Mouse (Mus musculus): ENCODE results near the gene Snrpa. TPM values are rescaled to one million over a fixed set of nuclear protein-coding genes. Genes with fewer than 3 reads are reported as not detected.

Snrpa gene
- polyA plus RNA-seq, 1 experiment from 2014 or later, result 204 TPM

GRCm38 (mm10) chr7:27174896-27175295, 21.2 kb downstream of the Snrpa start:
- H3K36me3 ChIP-seq (replicated peaks), result peaks cover 10% of the 10 kb centered on the region; the same call in 1 of the 2 replicates
- H3K4me1 ChIP-seq, result peaks cover 17% of the 10 kb centered on the region
- H3K27ac ChIP-seq, result no peak overlapping the region
- no peak overlapping the region for H3K4me2 ChIP-seq
- no peak overlapping the region for H3K9ac ChIP-seq
- H3K4me3 ChIP-seq, result no peak overlapping the region
- no peak for ATAC-seq (replicated peaks)
- H3K27me3 ChIP-seq (replicated peaks), result no peaks in the 10 kb centered on the region
- no peaks in the 10 kb centered on the region for H3K9me3 ChIP-seq
- 96% methylated on average over 7 of the region's 7 CpGs for WGBS

GRCm38 (mm10) chr7:27174496-27174895, 21.6 kb downstream of the Snrpa start:
- H3K9me3 ChIP-seq, result no peaks in the 10 kb centered on the region
- no peak overlapping the region for H3K4me2 ChIP-seq
- peaks cover 10% of the 10 kb centered on the region; the same call in 1 of the 2 replicates for H3K36me3 ChIP-seq (replicated peaks)
- H3K27ac ChIP-seq, result no peak overlapping the region
- H3K4me3 ChIP-seq, result no peak overlapping the region
- peaks cover 13% of the 10 kb centered on the region for H3K4me1 ChIP-seq
- no peaks in the 10 kb centered on the region for H3K27me3 ChIP-seq (replicated peaks)
- no peak for ATAC-seq (replicated peaks)
- WGBS, result 92% methylated on average over 15 of the region's 15 CpGs
- H3K9ac ChIP-seq, result no peak overlapping the region

DNA sequence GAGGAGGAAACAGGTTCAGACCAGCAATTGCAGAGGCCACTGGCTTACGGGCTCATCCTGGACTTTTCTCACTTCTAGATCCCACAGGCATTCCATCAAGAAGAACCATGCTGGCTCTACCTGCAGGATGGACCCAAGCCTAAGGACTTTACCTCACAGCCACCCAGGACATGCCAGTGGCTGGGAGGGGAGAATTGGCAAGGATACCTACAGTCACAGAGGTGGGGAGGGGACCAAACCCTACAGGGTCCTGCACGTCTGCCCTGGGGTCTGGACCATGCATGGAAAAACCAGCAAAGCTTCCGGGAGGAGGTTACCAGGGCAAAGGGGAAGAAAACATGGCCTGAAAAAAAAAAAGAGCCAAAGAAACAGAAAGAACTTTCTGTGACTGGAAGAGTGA, 25.1 kb downstream of the Snrpa start:
- Histone ChIP-seq H3K9ac (no peak overlapping the region), H3K4me2 (no peak overlapping the region), H3K4me3 (no peak overlapping the region), H3K9me3 (no peaks in the 10 kb centered on the region), H3K4me1 (peaks cover 10% of the 10 kb centered on the region), H3K27me3 (replicated peaks) (no peaks in the 10 kb centered on the region), H3K27ac (no peak overlapping the region), H3K36me3 (replicated peaks) (peaks cover 10% of the 10 kb centered on the region; the same call in 1 of the 2 replicates)
- ATAC-seq (replicated peaks), result no peak
- WGBS, result 85% methylated on average over 3 of the region's 3 CpGs

DNA sequence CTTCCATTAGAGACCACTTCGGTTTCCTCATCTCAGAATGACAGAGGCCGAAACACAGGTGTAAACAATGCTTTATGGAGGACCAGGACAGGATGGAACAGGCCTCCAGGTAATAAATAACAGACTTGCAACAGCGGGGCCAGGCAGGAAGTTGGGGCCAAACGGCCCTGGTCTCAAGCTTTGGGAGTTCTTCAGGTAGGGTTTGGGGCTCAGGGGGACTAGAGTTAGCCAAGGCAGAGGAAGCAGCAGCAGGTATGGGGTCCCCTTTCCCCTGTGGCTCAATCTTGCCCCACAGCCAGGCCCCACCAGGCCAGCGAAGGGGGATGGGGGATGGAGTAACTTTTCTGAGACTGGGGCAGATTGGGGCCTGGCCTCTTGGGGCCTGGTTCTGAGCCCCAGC, 27.7 kb downstream of the Snrpa start:
- H3K4me3 ChIP-seq, result no peak overlapping the region
- H3K4me1 ChIP-seq, result peaks cover 35% of the 10 kb centered on the region
- H3K27ac ChIP-seq, result no peak overlapping the region
- H3K36me3 ChIP-seq (replicated peaks), result peaks cover 7% of the 10 kb centered on the region; the same call in 1 of the 2 replicates
- H3K27me3 ChIP-seq (replicated peaks), result no peaks in the 10 kb centered on the region
- 97% methylated on average over 5 of the region's 5 CpGs for WGBS
- no peaks in the 10 kb centered on the region for H3K9me3 ChIP-seq
- no peak for ATAC-seq (replicated peaks)
- H3K9ac ChIP-seq, result no peak overlapping the region
- H3K4me2 ChIP-seq, result no peak overlapping the region

DNA sequence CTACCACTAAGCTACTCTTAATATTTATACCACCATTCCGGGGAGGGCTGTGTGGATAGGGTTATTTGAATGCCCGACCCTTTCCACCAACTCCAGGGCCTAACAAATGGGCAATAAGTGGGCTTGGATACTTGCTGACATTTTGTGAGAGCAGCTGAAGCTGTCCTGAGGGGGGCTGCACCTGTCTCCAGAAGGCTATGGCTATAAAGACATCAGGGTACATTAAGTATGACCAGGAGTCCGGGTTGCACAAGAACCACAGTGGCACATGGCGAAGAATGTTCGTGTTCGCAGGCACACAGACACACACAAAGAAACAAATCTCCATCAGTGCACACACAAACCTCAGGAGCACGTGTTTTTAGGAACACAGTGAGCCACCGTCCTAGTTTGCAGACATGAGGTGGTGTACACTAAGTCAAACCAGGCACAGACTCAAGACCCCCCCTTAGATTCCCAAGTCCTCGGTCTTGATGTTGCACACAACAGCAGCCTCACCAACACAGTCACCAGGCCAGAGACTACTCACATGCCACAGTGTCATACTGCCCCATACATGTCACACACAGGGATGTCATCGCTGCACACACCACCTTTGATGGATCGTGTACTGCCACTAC, 28.5 kb downstream of the Snrpa start:
- peak overlapping the region; percentile 85 for H3K4me3 ChIP-seq
- H3K27me3 ChIP-seq (replicated peaks), result no peaks in the 10 kb centered on the region
- peak; percentile 11 for ATAC-seq (replicated peaks)
- H3K27ac ChIP-seq, result peak overlapping the region; percentile 99
- H3K4me1 ChIP-seq, result peaks cover 42% of the 10 kb centered on the region
- H3K9ac ChIP-seq, result peak overlapping the region; percentile 39
- WGBS, result 75% methylated on average over 11 of the region's 11 CpGs
- no peaks in the 10 kb centered on the region for H3K9me3 ChIP-seq
- 0 out of 2 replicates have a peak, but pooled peaks cover 3% of the 10 kb centered on the region for H3K36me3 ChIP-seq (replicated peaks)
- H3K4me2 ChIP-seq, result peak overlapping the region; percentile 90

GRCm38 (mm10) chr7:27166614-27167474, 29.2 kb downstream of the Snrpa start, which contains the start of gene Egln2:
Gene Egln2 (minus strand): TSS chr7:27166802.
- H3K4me1 ChIP-seq, result peaks cover 50% of the 10 kb centered on the region

GRCm38 (mm10) chr7:27166229-27166613, 29.9 kb downstream of the Snrpa start:
- Histone ChIP-seq H3K9me3 (no peaks in the 10 kb centered on the region), H3K9ac (peak overlapping the region; percentile 90), H3K36me3 (replicated peaks) (no peaks in the 10 kb centered on the region), H3K27me3 (replicated peaks) (no peaks in the 10 kb centered on the region), H3K27ac (peak overlapping the region; percentile 99), H3K4me3 (peak overlapping the region; percentile 85), H3K4me2 (peak overlapping the region; percentile 90), H3K4me1 (peaks cover 56% of the 10 kb centered on the region)
- ATAC-seq (replicated peaks), result peak; percentile 48
- WGBS, result 0% methylated on average over 16 of the region's 43 CpGs

More at GRCm38 (mm10) chr7:27166614-27167474, 29.2 kb downstream of the Snrpa start, which contains the start of gene Egln2:
- peak; percentile 82 for ATAC-seq (replicated peaks)
- H3K4me2 ChIP-seq, result peak within 1 kb of the TSS; percentile 90
- peak within 1 kb of the TSS; percentile 90 for H3K9ac ChIP-seq
- H3K36me3 ChIP-seq (replicated peaks), result no peaks in the 10 kb centered on the region
- H3K27ac ChIP-seq, result peak within 1 kb of the TSS; percentile 99
- H3K4me3 ChIP-seq, result peak within 1 kb of the TSS; percentile 85
- H3K27me3 ChIP-seq (replicated peaks), result no peaks in the 10 kb centered on the region
- H3K9me3 ChIP-seq, result no peaks in the 10 kb centered on the region
- 1% methylated on average over 43 of the region's 61 CpGs for WGBS

GRCm38 (mm10) chr7:27165696-27166095, 30.4 kb downstream of the Snrpa start:
- ATAC-seq (replicated peaks), result peak; percentile 0; the same call in 1 of the 2 replicates
- Histone ChIP-seq H3K9me3 (no peaks in the 10 kb centered on the region), H3K4me1 (peaks cover 61% of the 10 kb centered on the region), H3K9ac (peak overlapping the region; percentile 90), H3K4me2 (peak overlapping the region; percentile 90), H3K4me3 (peak overlapping the region; percentile 85), H3K36me3 (replicated peaks) (no peaks in the 10 kb centered on the region), H3K27ac (peak overlapping the region; percentile 99), H3K27me3 (replicated peaks) (no peaks in the 10 kb centered on the region)
- WGBS, result 1% methylated on average over 8 of the region's 8 CpGs

- Histone ChIP-seq H3K9me3 (no peaks in the 10 kb centered on the region), H3K4me3 (peak overlapping the region; percentile 85), H3K9ac (peak overlapping the region; percentile 90), H3K4me1 (peaks cover 67% of the 10 kb centered on the region), H3K36me3 (replicated peaks) (no peaks in the 10 kb centered on the region), H3K4me2 (peak overlapping the region; percentile 90), H3K27ac (peak overlapping the region; percentile 99), H3K27me3 (replicated peaks) (no peaks in the 10 kb centered on the region)
- ATAC-seq (replicated peaks), result peak; percentile 18
- 73% methylated on average over 23 of the region's 23 CpGs for WGBS
Observed at GRCm38 (mm10) chr7:27165007-27165655, 30.9 kb downstream of the Snrpa start.

DNA sequence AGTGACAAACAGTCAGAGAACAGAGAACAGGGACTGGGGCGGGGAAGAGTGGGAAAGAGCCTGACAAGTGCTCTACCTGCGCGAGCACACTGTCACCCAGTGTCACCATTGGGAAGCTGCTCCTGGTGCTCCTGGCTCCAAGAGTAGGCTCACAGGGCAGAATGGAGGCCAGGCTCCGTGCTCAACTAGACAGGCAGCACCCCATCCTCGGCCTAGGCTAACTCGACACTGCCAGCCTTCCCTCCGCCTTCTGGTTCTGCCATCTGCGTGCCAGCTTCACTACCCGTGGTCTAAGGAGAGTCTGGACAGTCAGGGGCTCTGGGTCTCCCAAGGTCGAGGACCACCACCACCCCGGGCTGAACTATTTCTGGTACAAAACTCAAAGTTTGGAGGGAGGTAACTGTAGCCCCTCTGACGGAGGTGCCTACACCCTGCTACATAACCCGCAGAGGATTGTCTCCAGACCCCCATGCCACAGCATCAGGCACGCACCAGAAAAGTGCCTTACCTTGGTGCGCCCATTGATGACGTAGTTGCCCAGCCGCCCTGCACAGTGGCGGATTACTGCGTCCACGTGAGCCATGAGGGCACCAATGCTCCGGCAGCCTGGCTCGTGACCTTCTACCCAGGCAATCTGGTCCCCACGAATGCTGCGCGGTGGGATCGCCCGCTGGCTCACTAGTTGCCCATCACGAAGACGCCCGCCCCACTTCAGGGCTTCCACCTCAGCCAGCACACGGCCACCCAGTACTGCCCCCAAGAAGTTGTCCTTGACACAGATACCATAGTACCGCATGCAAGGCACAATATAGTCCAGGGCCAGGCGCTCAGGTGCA, 31.7 kb downstream of the Snrpa start:
- no peaks in the 10 kb centered on the region for H3K36me3 ChIP-seq (replicated peaks)
- H3K4me2 ChIP-seq, result peak overlapping the region; percentile 90
- peak overlapping the region; percentile 85 for H3K4me3 ChIP-seq
- peaks cover 73% of the 10 kb centered on the region for H3K4me1 ChIP-seq
- H3K27me3 ChIP-seq (replicated peaks), result no peaks in the 10 kb centered on the region
- no peaks in the 10 kb centered on the region for H3K9me3 ChIP-seq
- no peak for ATAC-seq (replicated peaks)
- WGBS, result 83% methylated on average over 33 of the region's 33 CpGs
- H3K27ac ChIP-seq, result no peak overlapping the region
- peak overlapping the region; percentile 29 for H3K9ac ChIP-seq

DNA sequence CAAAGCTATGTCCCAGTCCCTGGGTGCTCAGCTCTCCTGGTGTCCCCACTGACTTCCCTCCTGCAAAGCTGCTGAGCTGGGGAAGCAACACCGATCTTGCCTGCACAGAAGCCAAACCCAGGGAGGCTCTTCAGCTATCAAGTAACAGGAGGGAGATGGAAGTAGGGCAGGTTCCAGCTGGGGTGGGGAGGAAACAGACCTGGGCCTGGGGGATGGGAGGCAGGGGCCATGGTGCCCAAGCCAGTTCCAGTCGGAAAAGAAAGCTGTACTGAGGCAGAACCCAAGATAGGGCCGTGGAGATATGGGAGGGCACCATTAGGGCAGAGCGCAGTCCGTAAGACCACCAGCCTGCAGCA, 32.6 kb downstream of the Snrpa start:
- Histone ChIP-seq H3K4me1 (peaks cover 73% of the 10 kb centered on the region), H3K27me3 (replicated peaks) (no peaks in the 10 kb centered on the region), H3K9ac (peak overlapping the region; percentile 29; the same call in 1 of the 2 replicates), H3K4me2 (peak overlapping the region; percentile 90), H3K27ac (no peak overlapping the region), H3K9me3 (no peaks in the 10 kb centered on the region), H3K4me3 (peak overlapping the region; percentile 0; the same call in 1 of the 2 replicates), H3K36me3 (replicated peaks) (peaks cover 7% of the 10 kb centered on the region)
- ATAC-seq (replicated peaks), result no peak
- WGBS, result 79% methylated on average over 5 of the region's 5 CpGs
